Mouse (Mus musculus): ENCODE measurements at regions not wholly inside any gene's neighbourhood (a gene's known extent, or its start where the extent isn't known, plus 50 kb on each side); places are given as distances from the start of the nearest gene placed in this dataset.

- Histone ChIP-seq H3K36me3 (ENCODE audit: control insufficient read depth, insufficient read depth, low read length) (no peaks in the 10 kb centered on the region), H3K4me1 (ENCODE audit: control insufficient read depth, insufficient read depth, insufficient read length, low read length) (no peaks in the 10 kb centered on the region; the same call in 1 of the 2 replicates), H3K4me3 (ENCODE audit: low read depth, low read length) (no peak overlapping the region), H3K27me3 (ENCODE audit: control insufficient read depth, insufficient read depth, low read length) (no peaks in the 10 kb centered on the region), H3K27ac (ENCODE audit: insufficient read depth, low read depth, low read length) (no peak overlapping the region)
- TF ChIP-seq CTCF (IDR thresholded peaks at IDR 0.05; ENCODE audit: extremely low read depth, insufficient read length, insufficient replicate concordance, low read depth, low read length) (no peak), POLR2A (IDR thresholded peaks at IDR 0.05; ENCODE audit: low read depth, low read length) (no peak)
- WGBS, result 87% methylated on average over 4 of the region's 4 CpGs
Observed at GRCm38 (mm10) chr9:14200852-14201251, 74.0 kb upstream of the Sesn3 start.

- no peaks in the 10 kb centered on the region for H3K36me3 ChIP-seq (ENCODE audit: control insufficient read depth, insufficient read depth, low read length)
- no peaks in the 10 kb centered on the region for H3K27me3 ChIP-seq (ENCODE audit: control insufficient read depth, insufficient read depth, low read length)
- no peaks in the 10 kb centered on the region; the same call in 1 of the 2 replicates for H3K4me1 ChIP-seq (ENCODE audit: control insufficient read depth, insufficient read depth, insufficient read length, low read length)
- 72% methylated on average over 10 of the region's 10 CpGs for WGBS
- TF ChIP-seq CTCF (IDR thresholded peaks at IDR 0.05; ENCODE audit: extremely low read depth, insufficient read length, insufficient replicate concordance, low read depth, low read length) (no peak), POLR2A (IDR thresholded peaks at IDR 0.05; ENCODE audit: low read depth, low read length) (no peak)
- H3K27ac ChIP-seq (ENCODE audit: insufficient read depth, low read depth, low read length), result no peak overlapping the region
- H3K4me3 ChIP-seq (ENCODE audit: low read depth, low read length), result no peak overlapping the region
Observed at GRCm38 (mm10) chr9:14202551-14203306, 72.1 kb upstream of the Sesn3 start.

- Histone ChIP-seq H3K36me3 (ENCODE audit: control insufficient read depth, insufficient read depth, low read length) (no peaks in the 10 kb centered on the region), H3K27me3 (ENCODE audit: control insufficient read depth, insufficient read depth, low read length) (no peaks in the 10 kb centered on the region), H3K27ac (ENCODE audit: insufficient read depth, low read depth, low read length) (no peak overlapping the region), H3K4me1 (ENCODE audit: control insufficient read depth, insufficient read depth, insufficient read length, low read length) (no peaks in the 10 kb centered on the region; the same call in 1 of the 2 replicates), H3K4me3 (ENCODE audit: low read depth, low read length) (no peak overlapping the region)
- no peak for TF ChIP-seq CTCF (IDR thresholded peaks at IDR 0.05; ENCODE audit: extremely low read depth, insufficient read length, insufficient replicate concordance, low read depth, low read length)
- TF ChIP-seq POLR2A (IDR thresholded peaks at IDR 0.05; ENCODE audit: low read depth, low read length), result no peak
- 84% methylated on average over 2 of the region's 2 CpGs for WGBS
Observed at GRCm38 (mm10) chr9:14203307-14203695, 71.6 kb upstream of the Sesn3 start.

GRCm38 (mm10) chr9:14203768-14204416 lies 71.0 kb upstream of the Sesn3 start:
- H3K27ac ChIP-seq (ENCODE audit: insufficient read depth, low read depth, low read length), result no peak overlapping the region
- no peaks in the 10 kb centered on the region for H3K27me3 ChIP-seq (ENCODE audit: control insufficient read depth, insufficient read depth, low read length)
- H3K4me1 ChIP-seq (ENCODE audit: control insufficient read depth, insufficient read depth, insufficient read length, low read length), result no peaks in the 10 kb centered on the region; the same call in 1 of the 2 replicates
- TF ChIP-seq POLR2A (IDR thresholded peaks at IDR 0.05; ENCODE audit: low read depth, low read length) (no peak), CTCF (IDR thresholded peaks at IDR 0.05; ENCODE audit: extremely low read depth, insufficient read length, insufficient replicate concordance, low read depth, low read length) (no peak)
- H3K4me3 ChIP-seq (ENCODE audit: low read depth, low read length), result no peak overlapping the region
- WGBS, result 78% methylated on average over 11 of the region's 11 CpGs
- no peaks in the 10 kb centered on the region for H3K36me3 ChIP-seq (ENCODE audit: control insufficient read depth, insufficient read depth, low read length)

GRCm38 (mm10) chr9:14204817-14205216 lies 70.0 kb upstream of the Sesn3 start:
- Histone ChIP-seq H3K4me1 (ENCODE audit: control insufficient read depth, insufficient read depth, insufficient read length, low read length) (no peaks in the 10 kb centered on the region; the same call in 1 of the 2 replicates), H3K4me3 (ENCODE audit: low read depth, low read length) (no peak overlapping the region), H3K27ac (ENCODE audit: insufficient read depth, low read depth, low read length) (no peak overlapping the region), H3K36me3 (ENCODE audit: control insufficient read depth, insufficient read depth, low read length) (no peaks in the 10 kb centered on the region), H3K27me3 (ENCODE audit: control insufficient read depth, insufficient read depth, low read length) (no peaks in the 10 kb centered on the region)
- TF ChIP-seq CTCF (IDR thresholded peaks at IDR 0.05; ENCODE audit: extremely low read depth, insufficient read length, insufficient replicate concordance, low read depth, low read length) (no peak), POLR2A (IDR thresholded peaks at IDR 0.05; ENCODE audit: low read depth, low read length) (no peak)
- WGBS, result 93% methylated on average over 1 of the region's 1 CpGs

- H3K4me3 ChIP-seq (ENCODE audit: low read depth, low read length), result no peak overlapping the region
- no peaks in the 10 kb centered on the region; the same call in 1 of the 2 replicates for H3K4me1 ChIP-seq (ENCODE audit: control insufficient read depth, insufficient read depth, insufficient read length, low read length)
- 79% methylated on average over 16 of the region's 16 CpGs for whole genome bisulfite sequencing
- no peaks in the 10 kb centered on the region for H3K36me3 ChIP-seq (ENCODE audit: control insufficient read depth, insufficient read depth, low read length)
- TF ChIP-seq POLR2A (IDR thresholded peaks at IDR 0.05; ENCODE audit: low read depth, low read length) (no peak), CTCF (IDR thresholded peaks at IDR 0.05; ENCODE audit: extremely low read depth, insufficient read length, insufficient replicate concordance, low read depth, low read length) (no peak)
- H3K27ac ChIP-seq (ENCODE audit: insufficient read depth, low read depth, low read length), result peak overlapping the region; percentile 7; the same call in 1 of the 2 replicates
- no peaks in the 10 kb centered on the region for H3K27me3 ChIP-seq (ENCODE audit: control insufficient read depth, insufficient read depth, low read length)
Observed at GRCm38 (mm10) chr9:14206838-14207560, 67.9 kb upstream of the Sesn3 start.

- Histone ChIP-seq H3K4me3 (ENCODE audit: low read depth, low read length) (no peak overlapping the region), H3K4me1 (ENCODE audit: control insufficient read depth, insufficient read depth, insufficient read length, low read length) (no peaks in the 10 kb centered on the region; the same call in 1 of the 2 replicates), H3K27me3 (ENCODE audit: control insufficient read depth, insufficient read depth, low read length) (no peaks in the 10 kb centered on the region), H3K36me3 (ENCODE audit: control insufficient read depth, insufficient read depth, low read length) (no peaks in the 10 kb centered on the region), H3K27ac (ENCODE audit: insufficient read depth, low read depth, low read length) (peak overlapping the region; percentile 7; the same call in 1 of the 2 replicates)
- TF ChIP-seq POLR2A (IDR thresholded peaks at IDR 0.05; ENCODE audit: low read depth, low read length) (no peak), CTCF (IDR thresholded peaks at IDR 0.05; ENCODE audit: extremely low read depth, insufficient read length, insufficient replicate concordance, low read depth, low read length) (no peak)
- 48% methylated on average over 3 of the region's 3 CpGs for WGBS
Observed at GRCm38 (mm10) chr9:14207561-14207936, 67.3 kb upstream of the Sesn3 start.

Measured in small intestine, adult 2 months (tissue).